ENCODE assay signal across 8 mouse cellular contexts in genomic region chr9:58220218-58220903, GRCm38 (mm10). TPM values are rescaled to one million over a fixed set of nuclear protein-coding genes. Genes with fewer than 3 reads are reported as not detected.
DNase-seq lines count a peak whose midpoint lies in the region; ATAC-seq and TF ChIP-seq lines count a peak whose summit lies in the region.
"Had no signal": no experiment of that assay in that cellular context is flagged by ENCODE, and none has a peak within 500 bp of the region (broad histone marks: within the 10 kb centered on the region; RNA-seq: fewer than 3 reads in every experiment).

No protein-coding gene starts in this region.

- H3K36me3 ChIP-seq in intestine, postnatal 0 days (ENCODE audit: control insufficient read depth, insufficient read depth): peaks cover 44% of the 10 kb centered on the region
- H3K36me3 ChIP-seq in intestine, embryonic 16.5 days (ENCODE audit: control insufficient read depth, insufficient read depth, low read length): no peaks in the 10 kb centered on the region
- H3K36me3 ChIP-seq in limb, embryonic 15.5 days: peaks cover 40% of the 10 kb centered on the region
- 0 out of 2 replicates have a peak, but pooled peaks cover 5% of the 10 kb centered on the region for H3K36me3 ChIP-seq in stomach, embryonic 16.5 days (ENCODE audit: control insufficient read depth, insufficient read depth, low read length)

- TF ChIP-seq CTCF in intestine, postnatal 0 days (IDR thresholded peaks at IDR 0.05; ENCODE audit: low read depth): peak; percentile 78

- H3K9ac ChIP-seq in intestine, postnatal 0 days (ENCODE audit: low read depth, low read length): no peak overlapping the region
- no peak overlapping the region for H3K9ac ChIP-seq in intestine, embryonic 16.5 days (ENCODE audit: low read depth, low read length)
- H3K9ac ChIP-seq in limb, embryonic 15.5 days: no peak overlapping the region
- H3K9ac ChIP-seq in stomach, embryonic 16.5 days (ENCODE audit: low read length): no peak overlapping the region
- H3K9ac ChIP-seq: liver, embryonic 15.5 days had no signal

- H3K27ac ChIP-seq in intestine, postnatal 0 days (ENCODE audit: low read depth, low read length): no peak overlapping the region
- H3K27ac ChIP-seq in intestine, embryonic 16.5 days (ENCODE audit: low read length): no peak overlapping the region
- H3K27ac ChIP-seq in limb, embryonic 15.5 days: no peak overlapping the region
- H3K27ac ChIP-seq in stomach, embryonic 16.5 days (ENCODE audit: low read length): no peak overlapping the region
- H3K27ac ChIP-seq: liver, embryonic 15.5 days had no signal

- no peaks in the 10 kb centered on the region for H3K27me3 ChIP-seq in intestine, postnatal 0 days (replicated peaks; ENCODE audit: control insufficient read depth, insufficient read depth, low read length)
- no peaks in the 10 kb centered on the region for H3K27me3 ChIP-seq in intestine, embryonic 16.5 days (replicated peaks; ENCODE audit: control insufficient read depth, insufficient read depth, low read length)
- H3K27me3 ChIP-seq in limb, embryonic 15.5 days: no peaks in the 10 kb centered on the region
- H3K27me3 ChIP-seq in stomach, embryonic 16.5 days (ENCODE audit: control insufficient read depth, insufficient read depth, low read length): no peaks in the 10 kb centered on the region
- H3K27me3 ChIP-seq: liver, embryonic 15.5 days had no signal

- H3K4me3 ChIP-seq in intestine, postnatal 0 days (ENCODE audit: low read depth, low read length): no peak overlapping the region
- H3K4me3 ChIP-seq in intestine, embryonic 16.5 days (ENCODE audit: low read length): no peak overlapping the region
- no peak overlapping the region for H3K4me3 ChIP-seq in limb, embryonic 15.5 days
- H3K4me3 ChIP-seq in stomach, embryonic 16.5 days (replicated peaks; ENCODE audit: low read length): no peak overlapping the region
- H3K4me3 ChIP-seq: liver, embryonic 15.5 days had no signal

- H3K4me1 ChIP-seq in intestine, postnatal 0 days (replicated peaks; ENCODE audit: control insufficient read depth, insufficient read depth, low read length): no peaks in the 10 kb centered on the region
- no peaks in the 10 kb centered on the region for H3K4me1 ChIP-seq in intestine, embryonic 16.5 days (ENCODE audit: control insufficient read depth, insufficient read depth, low read length)
- H3K4me1 ChIP-seq in limb, embryonic 15.5 days: peaks cover 9% of the 10 kb centered on the region
- H3K4me1 ChIP-seq in stomach, embryonic 16.5 days (ENCODE audit: control insufficient read depth, insufficient read depth, low read length): no peaks in the 10 kb centered on the region

- no peak for ATAC-seq in intestine, postnatal 0 days
- ATAC-seq in intestine, embryonic 16.5 days: no peak
- ATAC-seq in limb, embryonic 15.5 days (ENCODE audit: insufficient number of reproducible peaks, low FRiP score, low TSS enrichment, low read depth): 0 out of 2 replicates have a peak, but pooled peaks have one; percentile 32
- 0 out of 2 replicates have a peak, but pooled peaks have one; percentile 30 for ATAC-seq in stomach, embryonic 16.5 days (ENCODE audit: insufficient read depth, low FRiP score)

- no peak overlapping the region for H3K4me2 ChIP-seq in intestine, postnatal 0 days (replicated peaks; ENCODE audit: low read depth)
- no peak overlapping the region for H3K4me2 ChIP-seq in intestine, embryonic 16.5 days (ENCODE audit: low read depth, low read length)
- H3K4me2 ChIP-seq in limb, embryonic 15.5 days: no peak overlapping the region
- no peak overlapping the region for H3K4me2 ChIP-seq in stomach, embryonic 16.5 days (ENCODE audit: low read depth, low read length)
- H3K4me2 ChIP-seq: liver, embryonic 15.5 days had no signal

- WGBS in intestine, postnatal 0 days: 70% methylated on average over 24 of the region's 24 CpGs
- 70% methylated on average over 24 of the region's 24 CpGs for WGBS in intestine, embryonic 16.5 days
- 53% methylated on average over 24 of the region's 24 CpGs for WGBS in limb, embryonic 15.5 days
- WGBS in stomach, embryonic 16.5 days: 67% methylated on average over 24 of the region's 24 CpGs

- H3K9me3 ChIP-seq in intestine, postnatal 0 days (ENCODE audit: control insufficient read depth): no peaks in the 10 kb centered on the region
- no peaks in the 10 kb centered on the region for H3K9me3 ChIP-seq in intestine, embryonic 16.5 days (ENCODE audit: control insufficient read depth, low read length)
- no peaks in the 10 kb centered on the region for H3K9me3 ChIP-seq in limb, embryonic 15.5 days
- H3K9me3 ChIP-seq in stomach, embryonic 16.5 days (replicated peaks; ENCODE audit: control insufficient read depth, low read length): no peaks in the 10 kb centered on the region
- H3K9me3 ChIP-seq: liver, embryonic 15.5 days had no signal

- peak; percentile 69 to 70 for DNase-seq in B cell, adult 2 months
- peak; percentile 46 for DNase-seq in MN1 (ENCODE audit: low spot score)
- peak; percentile 49 for DNase-seq in embryo, embryonic 9.5 days (ENCODE audit: extremely low spot score)

RNA-seq across cellular contexts. Expression of gene Islr2, which starts 16.2 kb away (rescaled TPM):
- polyA plus RNA-seq in intestine, postnatal 0 days (2015; fragmentation: Nextera tagmentation; extraction: Ambion mirVana): 0.27 and 0.35 TPM in 2 replicates
- 0.83 and 1.0 TPM in 2 replicates for polyA plus RNA-seq in intestine, embryonic 16.5 days (2015; fragmentation: Nextera tagmentation; extraction: Ambion mirVana)
- 0.55 and 1.5 TPM in 2 replicates for polyA plus RNA-seq in limb, embryonic 15.5 days (2015; fragmentation: Nextera tagmentation; extraction: Ambion mirVana)
- 1.3 TPM in 2 replicates for polyA plus RNA-seq in stomach, embryonic 16.5 days (2015; fragmentation: Nextera tagmentation; extraction: Ambion mirVana)

RNA-seq across cellular contexts. Expression of gene Islr, which starts 16.3 kb away (rescaled TPM):
- 26.9 and 29.6 TPM in 2 replicates for polyA plus RNA-seq in intestine, postnatal 0 days (2015; fragmentation: Nextera tagmentation; extraction: Ambion mirVana)
- polyA plus RNA-seq in intestine, embryonic 16.5 days (2015; fragmentation: Nextera tagmentation; extraction: Ambion mirVana): 70.7 and 77.5 TPM in 2 replicates
- 216 and 254 TPM in 2 replicates for polyA plus RNA-seq in limb, embryonic 15.5 days (2015; fragmentation: Nextera tagmentation; extraction: Ambion mirVana)
- polyA plus RNA-seq in stomach, embryonic 16.5 days (2015; fragmentation: Nextera tagmentation; extraction: Ambion mirVana): 120 and 128 TPM in 2 replicates

RNA-seq across cellular contexts. Expression of gene Pml, which starts 29.2 kb away (rescaled TPM):
- polyA plus RNA-seq in intestine, postnatal 0 days (2015; fragmentation: Nextera tagmentation; extraction: Ambion mirVana): 5.3 and 7.1 TPM in 2 replicates
- polyA plus RNA-seq in intestine, embryonic 16.5 days (2015; fragmentation: Nextera tagmentation; extraction: Ambion mirVana): 12.4 and 13.7 TPM in 2 replicates
- 15.7 and 16.4 TPM in 2 replicates for polyA plus RNA-seq in limb, embryonic 15.5 days (2015; fragmentation: Nextera tagmentation; extraction: Ambion mirVana)
- 17.9 and 19.0 TPM in 2 replicates for polyA plus RNA-seq in stomach, embryonic 16.5 days (2015; fragmentation: Nextera tagmentation; extraction: Ambion mirVana)

RNA-seq across cellular contexts. Expression of gene Stoml1, which starts 32.6 kb away (rescaled TPM):
- polyA plus RNA-seq in intestine, postnatal 0 days (2015; fragmentation: Nextera tagmentation; extraction: Ambion mirVana): 15.0 and 15.9 TPM in 2 replicates
- polyA plus RNA-seq in intestine, embryonic 16.5 days (2015; fragmentation: Nextera tagmentation; extraction: Ambion mirVana): 21.1 and 22.4 TPM in 2 replicates
- polyA plus RNA-seq in limb, embryonic 15.5 days (2015; fragmentation: Nextera tagmentation; extraction: Ambion mirVana): 34.2 and 35.5 TPM in 2 replicates
- polyA plus RNA-seq in stomach, embryonic 16.5 days (2015; fragmentation: Nextera tagmentation; extraction: Ambion mirVana): 23.7 and 26.0 TPM in 2 replicates

Comparison
In these comparisons a context has a peak if more than half of its experiments do, and no peak if none do; other contexts are left out.
1. ATAC-seq: peak in limb, embryonic 15.5 days (single experiment) and stomach, embryonic 16.5 days (single experiment); none in intestine, postnatal 0 days (single experiment) and intestine, embryonic 16.5 days (single experiment).
2. Peak in every context shown above with its lines, with median percentiles within 50 percentile points of each other: DNase-seq.